Mouse (Mus musculus) T-cell, adult 2 months (primary cell): ENCODE results near the gene Gphb5.

Source experiments
- DNase-seq: peaks from one replicate; pipeline ENCODE4 v3.0.0; 2022; ENCODE audit warnings: low spot score

Gene Gphb5

GRCm38 (mm10) chr12:75391526-75391925 lies 25.1 kb downstream of the Gphb5 start:
- DNase-seq = no peak

DNA sequence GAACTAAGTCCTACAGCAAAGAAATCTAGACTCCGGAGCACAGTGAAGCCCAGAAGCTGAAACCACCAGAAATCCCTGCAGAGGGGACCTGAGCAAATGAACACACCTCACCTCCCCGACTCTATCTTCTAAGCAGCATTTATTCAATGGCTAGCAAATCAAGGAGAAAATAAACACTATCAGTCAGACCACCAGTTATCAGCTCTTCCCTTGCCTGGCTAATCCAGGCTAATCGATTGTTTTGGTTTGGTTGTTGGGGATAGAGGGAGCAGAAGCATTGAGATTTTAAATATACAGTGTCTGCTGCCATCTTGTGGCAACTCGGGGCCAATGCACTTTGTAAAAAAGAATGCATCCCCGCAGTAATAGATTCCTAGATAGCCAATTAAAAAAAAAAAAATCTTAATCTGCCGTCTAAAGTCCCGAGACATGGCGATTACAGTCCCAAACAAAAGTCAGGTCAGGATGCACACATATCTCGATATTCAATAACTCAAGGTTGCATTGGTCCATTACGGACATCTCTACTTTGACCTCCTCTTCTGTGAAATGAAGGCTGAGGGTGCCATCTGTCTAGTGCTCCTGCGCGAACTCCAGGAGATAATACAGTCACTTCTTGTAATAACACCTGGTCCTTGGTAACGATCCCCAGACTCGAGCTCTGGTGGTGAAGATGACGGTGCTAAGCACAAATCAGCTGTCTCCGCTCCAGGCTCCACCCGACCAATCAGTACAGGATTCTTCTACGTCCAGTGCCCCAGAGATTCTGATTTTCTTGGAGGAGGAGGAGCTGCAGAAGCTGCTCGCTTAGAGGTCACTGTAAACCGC lies 27.1 kb downstream of the Gphb5 start:
- DNase-seq = no peak

DNA sequence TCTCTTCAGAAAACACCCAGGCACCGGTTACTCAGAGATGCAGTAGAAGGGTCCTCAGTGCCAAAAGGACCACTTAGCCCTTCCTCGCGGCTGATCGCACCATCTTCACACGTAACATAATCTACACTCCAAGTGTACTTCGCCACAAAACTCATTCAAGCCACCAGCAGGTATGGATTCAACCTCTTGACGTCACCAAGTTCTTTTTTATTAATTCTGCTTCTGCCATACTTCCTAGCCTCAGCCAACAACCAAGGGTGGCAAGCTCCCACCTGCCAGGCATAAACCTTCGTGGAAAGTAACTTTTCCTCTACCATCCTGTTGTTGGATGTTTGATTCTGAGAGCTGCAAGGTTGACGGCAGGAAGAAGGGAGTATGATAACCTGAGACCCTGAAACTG lies 28.1 kb downstream of the Gphb5 start:
- no peak for DNase-seq

- no peak for DNase-seq
These were observed 28.7 kb downstream of the Gphb5 start for GRCm38 (mm10) chr12:75387846-75388245.

DNA sequence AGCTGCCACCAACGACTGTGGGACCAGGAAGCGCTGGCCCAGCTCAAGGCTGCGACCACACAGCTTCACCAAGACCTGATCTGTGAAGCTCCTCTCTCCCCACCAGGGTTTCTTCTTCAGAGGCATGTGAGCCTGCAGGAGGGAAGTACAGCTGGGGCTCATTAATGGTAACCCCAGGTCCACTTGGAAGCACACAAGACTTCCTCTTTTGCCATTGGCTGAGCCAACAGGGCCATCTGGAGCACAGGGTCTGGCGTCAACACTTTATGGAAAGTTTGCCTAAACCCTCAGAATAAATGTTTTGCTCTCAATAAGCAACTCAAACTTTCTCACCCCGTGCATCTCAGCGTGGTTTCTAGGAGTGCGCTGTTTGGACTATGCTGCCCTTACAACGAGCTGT lies 29.4 kb downstream of the Gphb5 start:
- DNase-seq = no peak

DNA sequence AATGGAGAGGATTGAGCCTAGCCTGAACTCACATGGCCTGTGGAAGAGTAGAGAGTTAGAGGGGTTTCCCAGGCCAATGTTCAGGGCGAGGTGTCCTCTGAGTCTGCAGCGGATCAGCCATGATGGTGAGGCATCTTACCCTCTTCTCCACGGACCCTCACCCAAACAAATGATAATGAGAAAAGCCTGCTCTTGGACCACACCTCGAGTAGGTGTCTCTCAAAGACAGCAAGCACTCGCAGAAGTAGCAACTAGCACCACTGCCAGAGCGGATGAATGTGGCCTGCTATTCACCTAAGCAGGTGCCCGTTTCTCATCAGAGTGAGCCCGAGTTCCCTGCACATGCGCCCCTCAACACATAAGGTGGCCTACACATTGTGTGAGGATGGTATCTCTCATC lies 29.9 kb downstream of the Gphb5 start:
- no peak for DNase-seq

GRCm38 (mm10) chr12:75376126-75376525 lies 40.5 kb downstream of the Gphb5 start:
- no peak for DNase-seq

DNA sequence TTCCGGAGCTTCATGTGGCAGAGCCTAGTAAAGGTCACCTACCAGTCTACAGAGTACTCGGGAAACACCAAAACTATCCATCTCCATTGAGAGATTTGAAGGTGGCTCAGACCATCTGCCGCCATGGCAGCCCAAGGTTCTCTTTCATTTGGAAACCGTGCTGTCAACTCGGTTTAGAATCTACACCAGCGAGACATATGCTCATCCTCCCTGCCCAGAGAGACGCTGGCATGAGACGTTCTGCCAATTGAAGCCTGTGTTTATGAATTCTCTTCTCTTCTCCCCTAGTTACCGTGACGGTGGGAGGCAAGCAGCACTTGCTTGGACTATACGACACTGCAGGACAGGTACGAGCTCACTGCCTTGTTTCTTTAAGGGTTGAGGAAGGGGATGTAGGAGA lies 41.5 kb downstream of the Gphb5 start:
- DNase-seq = no peak

- no peak for DNase-seq
These were observed 42.1 kb downstream of the Gphb5 start for GRCm38 (mm10) chr12:75374437-75374836.

- DNase-seq = no peak
These were observed 47.1 kb downstream of the Gphb5 start for GRCm38 (mm10) chr12:75369418-75369851.

DNA sequence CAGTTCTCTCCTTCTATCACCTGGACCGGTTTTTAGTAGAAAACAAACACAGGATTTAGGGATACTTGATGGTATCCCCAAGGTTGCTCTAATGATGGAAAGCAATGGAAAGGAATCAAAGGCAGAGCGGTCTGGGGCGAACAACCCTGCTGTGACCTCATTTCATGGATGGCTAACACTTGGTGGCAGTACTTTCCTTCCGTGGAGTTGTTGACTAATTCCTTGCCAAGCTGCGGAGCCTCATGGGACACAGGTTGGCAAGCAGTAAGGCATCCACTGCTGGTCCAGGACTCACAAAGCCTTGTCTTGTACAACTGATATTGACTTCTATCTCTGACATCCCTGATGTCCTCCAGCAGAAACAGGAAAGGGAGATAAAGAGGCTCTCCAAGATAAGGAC lies 48.1 kb downstream of the Gphb5 start:
- no peak for DNase-seq

DNA sequence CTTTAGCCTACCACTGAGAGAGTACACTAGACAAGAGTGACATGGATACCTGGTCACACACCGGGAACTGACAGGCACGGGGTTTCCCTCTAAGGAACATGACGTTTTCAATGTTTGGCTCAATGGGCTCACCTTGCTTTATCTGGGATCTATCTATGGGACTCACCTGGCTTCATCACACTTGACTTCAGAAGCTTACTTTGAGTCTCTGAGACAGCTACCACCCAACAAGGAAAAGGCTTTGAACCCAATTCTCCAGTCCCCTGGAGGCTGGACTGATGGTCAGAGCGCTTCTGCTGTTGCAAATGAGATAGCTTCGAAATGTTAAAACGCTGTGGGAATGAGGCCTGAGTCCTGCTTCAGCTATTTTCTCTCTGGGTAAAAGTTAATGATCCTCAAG lies 49.2 kb downstream of the Gphb5 start:
- no peak for DNase-seq

- no peak for DNase-seq
These were observed 50.9 kb downstream of the Gphb5 start for GRCm38 (mm10) chr12:75365621-75366124.

DNA sequence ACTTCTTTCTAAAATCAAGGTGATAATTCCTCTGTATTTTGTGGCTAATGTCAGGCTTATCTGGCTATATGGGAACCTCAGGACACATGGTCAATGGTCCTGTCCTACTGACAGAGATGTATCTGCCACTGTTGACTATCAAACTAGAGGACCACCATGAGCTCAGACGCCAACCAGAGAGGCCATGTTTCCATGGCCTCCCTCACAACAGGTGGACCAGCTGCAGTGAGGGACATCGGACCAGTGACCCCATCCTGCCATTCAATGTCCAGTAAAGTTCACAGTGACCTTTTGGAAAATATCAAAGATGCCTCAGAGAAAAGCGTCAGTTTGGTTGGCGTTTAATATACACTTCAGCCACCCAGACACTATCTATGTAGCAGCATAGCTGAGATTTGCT lies 52.2 kb downstream of the Gphb5 start:
- DNase-seq = no peak

DNA sequence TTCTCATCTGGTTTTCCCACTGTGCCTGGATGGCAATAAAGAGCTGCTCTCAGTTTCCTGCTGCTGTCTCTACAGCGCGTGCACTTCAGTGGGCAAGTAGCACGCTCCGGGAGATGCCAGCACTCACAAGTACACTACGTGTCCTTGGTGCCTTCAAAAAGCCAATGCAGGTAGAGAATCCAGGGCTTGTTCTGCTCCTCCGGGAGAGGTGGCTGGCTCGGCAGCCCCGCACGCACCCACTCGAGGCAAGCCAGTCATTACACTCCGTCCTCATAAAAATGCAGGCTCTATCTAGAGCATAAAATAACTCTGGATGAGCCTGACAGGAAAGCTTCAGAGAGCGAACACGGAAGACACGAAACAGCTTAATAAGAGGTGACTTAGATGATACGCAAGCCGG lies 54.1 kb downstream of the Gphb5 start:
- no peak for DNase-seq
